Mouse (Mus musculus) embryo, embryonic 9.5 days (tissue): ENCODE results near the gene Maml2.

Experiments
- DNase-seq: peaks from one replicate; pipeline ENCODE4 v3.0.0-alpha.2; 2017; ENCODE audit errors: extremely low spot score

Maml2 gene

DNA sequence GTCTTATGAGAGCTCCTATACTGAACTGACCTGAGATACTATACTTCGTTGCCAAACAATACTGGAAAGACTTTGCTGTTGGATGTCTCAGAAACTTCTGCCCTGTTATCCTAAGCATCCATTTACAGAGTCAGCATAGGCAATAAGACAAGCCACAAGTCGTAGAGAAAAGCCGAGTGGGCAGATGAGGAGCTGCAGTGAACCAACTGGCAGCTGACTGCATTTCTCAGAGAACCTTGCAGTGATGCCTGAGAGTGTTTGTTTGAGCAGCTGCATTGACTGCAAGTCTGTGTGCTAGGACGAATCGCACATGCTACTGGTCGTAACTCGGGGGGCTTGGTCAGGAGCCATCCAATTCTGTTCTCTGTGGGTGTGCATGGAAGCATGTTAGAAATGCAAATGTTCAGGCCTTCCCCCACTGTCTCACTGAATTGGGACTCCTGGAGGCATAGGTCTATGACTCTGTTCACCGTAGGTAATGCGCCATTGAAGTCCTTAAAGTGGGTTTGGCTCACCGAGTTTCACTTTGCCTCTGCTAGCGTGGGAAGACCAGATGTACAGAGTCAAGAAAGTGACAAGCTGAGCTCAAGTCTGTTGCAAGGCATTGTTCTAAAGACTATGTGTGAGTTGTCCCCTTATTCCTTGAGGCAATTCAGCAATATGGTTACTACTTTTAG is 267.7 kb downstream of the Maml2 start:
- no peak for DNase-seq

DNA sequence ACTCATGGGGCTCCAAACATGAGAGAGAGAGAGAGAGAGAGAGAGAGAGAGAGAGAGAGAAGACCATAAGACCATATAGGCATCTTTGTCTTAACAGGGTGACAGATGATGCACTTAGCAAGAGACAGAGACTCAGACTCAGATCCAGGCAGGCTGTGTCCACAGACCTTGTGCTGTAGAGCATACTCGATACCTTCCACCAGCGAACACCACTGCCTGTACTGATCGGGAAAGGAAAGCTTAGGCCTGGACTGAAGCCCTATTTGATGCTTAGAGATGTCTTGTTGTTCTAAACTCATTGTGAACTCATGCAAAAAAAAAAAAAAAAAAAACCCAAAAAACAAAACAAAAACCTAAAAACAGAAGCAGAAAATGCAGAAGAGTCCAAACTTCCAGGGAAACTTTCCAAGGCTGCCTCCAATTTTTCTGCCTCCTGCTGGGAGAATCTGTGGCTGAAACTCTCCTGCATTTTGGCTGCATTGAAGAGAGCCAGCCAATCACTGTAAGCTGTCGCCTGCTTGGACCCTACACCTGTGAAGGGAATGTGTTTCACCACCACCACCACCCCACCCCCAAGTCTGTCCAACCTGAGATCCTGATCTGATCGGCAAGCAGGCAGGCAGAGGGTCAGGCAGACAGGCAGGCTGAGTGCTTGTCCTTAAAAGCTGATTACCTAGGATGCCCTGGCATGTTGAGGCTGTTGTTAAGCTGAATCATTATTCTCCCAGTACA is 268.6 kb downstream of the Maml2 start:
- no peak for DNase-seq

- no peak for DNase-seq
Observed at GRCm38 (mm10) chr9:13569023-13569422, 271.3 kb downstream of the Maml2 start.

DNA sequence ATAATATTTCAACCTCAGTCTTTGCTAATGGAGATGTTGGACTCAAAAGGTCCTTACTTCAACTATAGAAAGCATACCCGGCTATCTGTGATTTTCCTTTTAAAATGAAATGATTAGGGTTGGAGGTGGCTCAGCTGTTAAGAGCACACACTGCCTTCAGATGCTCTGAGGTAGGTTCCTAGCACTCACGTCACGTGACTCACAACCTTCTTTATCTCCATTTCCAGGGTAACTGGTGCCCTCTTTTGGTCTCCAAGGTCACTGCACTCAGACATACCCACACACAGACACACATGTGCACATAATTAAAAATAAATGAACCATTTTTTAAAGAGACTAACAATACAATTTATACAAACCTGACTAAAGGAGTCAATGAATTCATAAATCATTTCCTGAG is 275.1 kb downstream of the Maml2 start:
- no peak for DNase-seq

DNA sequence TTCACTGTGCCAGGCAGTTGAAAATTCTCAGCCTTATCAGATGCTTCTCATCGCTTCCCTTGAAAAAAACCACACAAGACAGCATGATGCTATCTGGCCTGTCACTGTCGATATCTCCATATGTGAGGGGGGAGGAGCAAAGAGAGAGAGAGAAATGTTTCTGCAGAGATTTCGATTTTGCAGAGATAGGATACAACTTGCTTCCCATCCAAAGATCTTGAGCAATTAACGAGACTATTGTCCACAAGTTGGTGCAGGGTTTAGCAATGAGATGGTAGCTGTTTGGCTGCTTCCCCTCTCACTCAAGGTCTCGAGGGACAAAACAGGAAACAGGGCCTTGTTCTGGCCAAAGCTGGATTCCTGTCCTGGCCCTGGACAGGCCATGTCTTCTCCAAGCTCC is 276.3 kb downstream of the Maml2 start:
- DNase-seq = no peak

DNA sequence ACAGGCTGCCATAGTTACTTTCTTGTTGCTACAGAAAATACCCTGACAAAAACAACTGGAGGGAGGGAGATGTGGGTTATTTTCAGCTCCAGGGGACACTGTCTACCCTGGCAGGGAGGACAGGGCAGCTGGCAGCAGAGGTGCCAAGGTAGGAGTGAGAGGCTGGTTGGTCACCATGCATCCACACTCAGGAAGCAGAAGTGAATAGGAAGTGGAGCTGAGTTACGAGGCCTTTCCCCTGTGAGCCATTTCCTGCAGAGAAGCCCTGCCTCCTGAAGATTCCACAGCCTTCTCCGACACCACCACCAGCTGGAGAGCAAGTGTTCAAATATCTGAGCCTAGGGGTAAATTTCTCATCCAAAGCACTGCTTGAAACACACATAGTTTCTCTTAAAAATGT is 277.2 kb downstream of the Maml2 start:
- no peak for DNase-seq

DNA sequence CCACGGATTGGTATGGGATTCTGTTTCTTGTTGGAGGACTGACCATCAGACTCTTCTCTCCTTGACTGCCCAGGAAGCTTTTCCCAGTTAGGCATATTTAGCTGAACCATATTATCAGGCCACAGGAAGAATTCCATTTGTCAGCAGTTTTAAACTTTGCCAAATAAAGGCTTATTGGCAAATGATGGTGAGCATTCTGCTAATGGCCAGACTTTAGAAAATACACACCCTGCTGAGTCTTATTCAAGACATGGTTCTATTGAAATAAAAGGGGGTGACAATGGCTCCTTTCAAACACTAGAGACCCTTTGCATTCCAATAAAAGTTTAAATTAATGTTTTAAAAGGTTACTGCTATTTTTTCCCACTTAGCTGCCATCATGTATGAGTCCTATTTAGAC is 279.4 kb downstream of the Maml2 start:
- DNase-seq = no peak

DNA sequence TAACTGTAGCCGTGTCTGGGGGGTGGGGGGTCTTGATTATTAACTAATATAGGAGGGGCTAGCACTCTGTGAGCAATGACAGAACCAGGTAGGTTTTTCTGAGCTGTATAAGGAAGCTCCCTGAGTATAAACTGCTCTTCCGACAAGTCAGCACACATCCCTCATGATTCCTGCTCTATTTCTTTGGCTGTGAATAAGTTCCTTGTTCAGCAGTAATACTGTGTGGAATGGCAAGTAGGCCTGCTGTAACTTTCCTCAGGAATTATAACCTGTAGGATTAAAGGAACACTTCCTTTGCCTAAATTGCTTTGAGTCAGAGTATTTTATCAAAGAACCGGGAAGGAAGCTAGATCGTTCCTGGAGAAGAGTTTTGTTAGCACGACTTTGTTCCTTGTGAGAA is 283.4 kb downstream of the Maml2 start:
- no peak for DNase-seq

- no peak for DNase-seq
Observed at GRCm38 (mm10) chr9:13583952-13584351, 286.2 kb downstream of the Maml2 start.

DNA sequence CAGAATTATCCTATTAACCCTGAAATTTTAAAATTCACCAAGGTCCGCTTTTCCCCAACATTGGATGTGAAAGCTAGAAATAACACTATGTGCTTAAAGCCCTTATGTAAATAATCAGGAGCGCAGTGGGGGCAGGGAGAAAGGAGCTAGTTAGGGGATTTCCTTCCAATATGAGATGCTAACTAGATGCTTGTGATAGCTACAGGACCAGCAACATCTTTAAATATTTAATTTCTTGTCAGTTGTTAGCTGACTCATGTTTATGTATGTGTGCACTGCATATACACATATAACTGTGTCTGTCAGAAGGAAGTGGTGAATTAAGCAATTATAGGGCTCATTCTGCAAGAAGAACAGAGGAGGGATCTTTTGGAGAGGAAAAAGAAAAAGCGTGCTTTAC is 286.7 kb downstream of the Maml2 start:
- no peak for DNase-seq

DNA sequence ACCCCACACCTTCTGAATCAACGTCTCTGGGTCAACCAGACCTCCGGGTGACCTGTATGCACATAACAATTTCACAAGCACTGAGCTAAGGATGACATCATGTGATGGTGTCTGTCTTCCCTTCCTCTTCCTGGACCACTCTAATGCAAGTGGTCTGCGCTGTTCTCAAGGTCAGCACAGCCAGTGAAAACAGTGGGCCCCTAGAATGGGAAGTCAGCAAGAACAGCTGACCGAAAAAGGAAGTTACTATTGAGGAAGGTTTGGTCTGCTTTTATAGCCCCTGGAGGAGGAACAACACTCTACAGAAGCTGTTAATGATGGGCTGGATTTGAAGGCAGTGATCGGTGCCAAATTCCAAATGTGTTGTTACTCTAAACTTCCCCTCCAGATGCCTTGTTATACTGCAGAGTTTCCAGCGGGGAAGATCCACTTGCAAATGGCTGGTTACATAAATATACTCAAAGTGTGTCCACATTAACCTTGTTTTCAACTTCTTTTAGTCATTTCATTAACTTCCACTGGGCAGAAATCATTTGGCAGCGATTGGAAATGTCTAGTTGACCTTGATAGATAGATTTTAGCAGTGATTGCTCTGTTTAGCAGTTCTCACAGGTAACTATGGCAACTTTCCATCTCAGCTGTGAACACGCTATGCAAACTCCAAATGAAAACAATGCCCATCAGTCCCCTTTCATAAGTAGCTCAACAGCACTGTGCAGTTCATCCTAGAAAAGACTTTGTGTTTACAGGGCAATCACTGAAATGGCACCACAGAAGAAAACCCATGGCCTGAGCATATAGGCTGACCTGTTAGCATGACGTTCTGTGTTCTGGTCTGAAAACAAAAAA is 289.6 kb downstream of the Maml2 start:
- no peak for DNase-seq

- DNase-seq = no peak
Observed at GRCm38 (mm10) chr9:13588786-13589185, 291.0 kb downstream of the Maml2 start.

DNA sequence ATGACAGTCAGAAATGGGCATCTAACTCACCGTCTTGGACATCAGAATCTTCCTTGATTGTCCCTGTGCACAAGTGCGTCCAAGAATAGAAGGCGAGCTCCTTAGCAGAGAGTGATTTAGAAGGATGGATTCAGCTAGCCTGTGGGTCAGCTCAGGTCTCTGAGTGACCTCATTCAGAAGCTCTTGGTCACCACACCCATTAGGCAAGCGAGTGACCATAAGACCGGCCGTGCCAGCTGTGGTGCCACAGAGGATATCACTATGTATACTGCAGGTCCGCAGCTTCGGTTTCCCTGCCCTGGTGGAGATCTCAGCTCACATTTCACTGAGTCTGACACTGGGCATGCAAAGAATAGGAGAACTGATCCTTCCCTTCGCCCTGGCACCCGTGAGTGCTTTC is 294.9 kb downstream of the Maml2 start:
- no peak for DNase-seq

DNA sequence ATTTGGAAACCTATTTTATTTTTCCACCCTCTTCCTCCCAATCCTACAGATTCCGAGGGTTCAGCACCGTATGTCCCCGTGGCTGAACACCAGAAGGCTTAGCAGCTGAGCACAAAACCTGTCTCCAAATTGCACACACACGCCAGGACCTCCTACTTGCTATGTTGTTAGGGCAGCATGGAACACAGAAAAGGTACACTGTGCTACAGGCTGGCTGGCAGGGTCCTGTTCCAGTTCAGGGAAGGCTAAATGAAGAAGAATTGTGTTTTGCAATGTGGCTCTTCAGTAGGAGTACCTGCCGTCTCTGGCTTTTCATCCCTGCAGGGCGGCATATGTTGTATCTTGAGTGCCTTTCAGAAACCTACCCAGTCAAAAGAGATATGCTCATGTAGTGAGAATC is 300.0 kb downstream of the Maml2 start:
- no peak for DNase-seq

- DNase-seq = no peak
Observed at GRCm38 (mm10) chr9:13598596-13599333, 301.0 kb downstream of the Maml2 start.

DNA sequence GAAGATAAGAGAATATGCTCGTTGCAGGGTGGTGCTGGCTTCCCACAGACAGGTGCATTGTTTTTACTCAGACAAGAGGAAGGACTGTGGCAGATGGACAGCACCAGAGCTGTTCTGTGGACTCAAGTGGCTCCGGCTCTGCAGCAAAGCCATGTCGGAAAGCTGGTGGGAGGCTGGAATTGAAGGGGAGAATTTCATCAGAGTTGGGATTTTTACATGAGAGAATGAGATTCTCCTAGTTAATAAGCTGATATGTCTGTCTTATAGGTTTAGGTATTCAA is 301.5 kb downstream of the Maml2 start:
- DNase-seq = no peak

- no peak for DNase-seq
Observed at GRCm38 (mm10) chr9:13599800-13600199, 302.0 kb downstream of the Maml2 start.

GRCm38 (mm10) chr9:13601729-13602128 is 304.0 kb downstream of the Maml2 start:
- DNase-seq = no peak

- DNase-seq = no peak
Observed at GRCm38 (mm10) chr9:13603533-13604143, 305.9 kb downstream of the Maml2 start.

GRCm38 (mm10) chr9:13607609-13608185 is 309.9 kb downstream of the Maml2 start:
- DNase-seq = no peak

DNA sequence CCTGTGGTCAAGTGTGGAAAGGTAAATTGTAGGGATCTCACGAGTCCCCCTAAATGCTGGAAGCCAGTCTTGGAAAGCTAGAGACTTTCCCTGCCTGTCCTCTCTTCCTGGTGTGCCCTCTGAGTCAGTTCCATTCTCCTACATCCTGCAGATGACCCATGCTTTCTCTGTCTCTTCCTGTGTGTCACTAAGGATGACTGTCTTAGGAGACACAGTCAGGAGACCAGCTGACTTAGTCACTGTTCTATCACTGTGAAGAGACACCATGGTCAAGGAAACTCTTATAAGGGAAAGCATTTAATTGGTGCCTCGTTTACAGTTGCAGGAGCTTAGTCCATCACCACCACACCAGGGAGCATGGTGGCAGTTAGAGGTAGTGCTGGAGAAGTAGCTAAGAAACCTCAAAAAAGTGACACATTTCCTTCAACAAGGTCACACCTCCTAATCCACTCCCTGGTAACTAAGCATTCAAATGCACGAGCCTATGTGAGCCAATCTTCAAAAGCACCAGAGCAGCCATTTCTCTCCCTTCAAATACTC is 310.8 kb downstream of the Maml2 start:
- no peak for DNase-seq
